Mouse (Mus musculus) heart, embryonic 14.5 days (tissue): ENCODE data around the gene Usp5. TPM values are rescaled to one million over a fixed set of nuclear protein-coding genes. Genes with fewer than 3 reads are reported as not detected.

ENCODE experiments used
- ATAC-seq: fragments of 200-750 bp; cut with Nextera tagmentation; 2 replicates; pipeline ENCODE4 v1.8.0; 2017; ENCODE audit warnings: low read depth, moderate TSS enrichment; ENCODE audit not compliant: insufficient number of reproducible peaks, insufficient read depth, low FRiP score
- H3K27ac ChIP-seq, 2 experiments: fragments of 200-500 bp in 1 of 2; fragments of 300-500 bp in 1 of 2; sonication (generic) in 1 of 2; replicated peaks in 1 of 2; 2 replicates each; pipeline ENCODE4 v1.5.1; 2012 to 2014; ENCODE audit warnings: low read depth in 2 of 2, low read length in 2 of 2, control low read depth in 1 of 2, mild to moderate bottlenecking in 1 of 2, mixed read lengths in 1 of 2; ENCODE audit not compliant: control insufficient read depth in 1 of 2, insufficient read depth in 1 of 2
- H3K27me3 ChIP-seq: fragments of 300-500 bp; sonication (generic); 2 replicates; pipeline ENCODE4 v1.6.1; 2014; ENCODE audit warnings: mild to moderate bottlenecking, low read length, control low read depth; ENCODE audit not compliant: control insufficient read depth, insufficient read depth
- H3K36me3 ChIP-seq: fragments of 300-500 bp; sonication (generic); 2 replicates; pipeline ENCODE4 v1.6.1; 2014; ENCODE audit warnings: mild to moderate bottlenecking, control low read depth, low read length, mixed read lengths; ENCODE audit not compliant: control insufficient read depth, insufficient read depth
- H3K4me1 ChIP-seq, 2 experiments: fragments of 200-500 bp in 1 of 2; fragments of 300-500 bp in 1 of 2; sonication (generic) in 1 of 2; 2 replicates each; pipeline ENCODE4 v1.6.1; 2012 to 2014; ENCODE audit warnings: low read length in 2 of 2, control low read depth in 1 of 2, mixed read lengths in 1 of 2; ENCODE audit not compliant: control insufficient read depth in 2 of 2, insufficient read depth in 2 of 2
- H3K4me2 ChIP-seq: fragments of 300-500 bp; sonication (generic); 2 replicates; pipeline ENCODE4 v1.6.1; 2014; ENCODE audit warnings: mild to moderate bottlenecking, low read length
- H3K4me3 ChIP-seq, 2 experiments: fragments of 200-500 bp in 1 of 2; fragments of 300-500 bp in 1 of 2; sonication (generic) in 1 of 2; 2 replicates each; pipeline ENCODE4 v1.5.1; 2012 to 2014; ENCODE audit warnings: low read length in 2 of 2, mild to moderate bottlenecking in 2 of 2, control low read depth in 1 of 2, low read depth in 1 of 2, moderate library complexity in 1 of 2; ENCODE audit not compliant: control insufficient read depth in 1 of 2, insufficient read depth in 1 of 2
- H3K9ac ChIP-seq: fragments of 300-500 bp; sonication (generic); 2 replicates; pipeline ENCODE4 v1.6.1; 2014; ENCODE audit warnings: mild to moderate bottlenecking, low read length
- H3K9me3 ChIP-seq: fragments of 300-500 bp; sonication (generic); 2 replicates; pipeline ENCODE4 v1.6.1; 2016; ENCODE audit warnings: low read length, control low read depth; ENCODE audit not compliant: control insufficient read depth
- WGBS: fragments of 180-500 bp; shearing (Covaris S2); extraction: QIAGEN DNeasy Blood & Tissue Kit; methylation state at CpG from one replicate; pipeline ENCODE4 v1.1.7; 2014; 5-methylcytosine and 5-hydroxymethylcytosine counted together
- polyA plus RNA-seq: library from polyadenylated mRNA; unstranded; fragments of >200 nt; fragmentation: Nextera tagmentation; extraction: Ambion mirVana; gene quantifications from 2 replicates; pipeline ENCODE4 v1.2.1, GENCODE M21; 2014

Usp5 gene
- polyA plus RNA-seq, result 78.9 and 85.9 TPM in 2 replicates

DNA sequence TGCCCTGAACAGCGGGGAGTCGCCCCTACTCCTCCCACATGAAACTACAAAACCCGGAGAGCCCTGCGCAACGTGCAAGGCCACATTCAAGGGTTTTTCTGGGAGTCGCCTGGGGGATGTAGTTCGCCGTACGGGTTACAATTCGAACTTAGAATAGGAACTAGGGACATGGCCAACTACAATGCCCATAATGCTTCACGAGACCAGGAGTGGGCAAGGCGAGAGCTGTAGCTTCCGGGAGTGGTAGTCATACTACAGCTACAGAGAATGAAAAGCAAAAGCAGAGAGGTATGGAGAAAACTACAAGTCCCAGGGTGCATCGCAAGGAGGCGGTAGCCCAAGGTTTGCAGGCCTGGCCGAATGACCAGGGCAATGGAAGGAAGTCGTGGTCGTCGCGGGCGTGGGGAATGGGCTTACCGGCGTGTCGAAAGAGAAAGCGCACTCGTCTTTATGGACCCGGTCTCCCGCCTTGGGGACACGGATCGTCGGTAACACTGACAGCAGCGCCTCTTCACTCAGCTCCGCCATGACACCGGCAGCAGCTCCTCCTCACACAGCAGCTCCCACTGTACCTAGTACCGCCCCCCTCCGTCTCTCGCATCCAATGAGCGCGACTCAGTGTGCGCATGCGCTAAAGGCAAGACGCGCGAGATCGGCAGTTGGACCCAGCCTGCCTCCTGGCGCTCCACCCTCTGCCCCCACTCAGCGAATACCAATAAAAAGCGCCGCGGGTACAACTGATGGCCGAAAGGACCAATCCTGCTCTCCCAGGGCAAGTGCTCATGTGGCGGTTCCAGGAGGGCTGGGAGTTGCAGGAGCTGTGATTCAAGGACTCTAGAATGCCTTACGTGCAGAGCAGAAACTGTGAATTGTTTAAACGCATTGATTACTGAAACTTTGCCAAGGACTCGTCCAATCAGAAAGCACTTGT, at the start of gene Usp5, which contains the start of gene Cdca3:
Usp5 (minus strand) TSS at position 617 of the 931 bp plus-strand sequence.
Cdca3 (plus strand) TSS at position 680 of the 931 bp plus-strand sequence.
- H3K36me3 ChIP-seq, result peaks cover 49% of the 10 kb centered on the region
- no peaks in the 10 kb centered on the region for H3K9me3 ChIP-seq
- ATAC-seq, result peak; percentile 93
- H3K4me3 ChIP-seq, result peak within 1 kb of the TSS; percentile 68 to 87
- H3K27ac ChIP-seq, result peak within 1 kb of the TSS; percentile 94 to 99
- H3K9ac ChIP-seq, result peak within 1 kb of the TSS; percentile 86
- under 1% methylated on average over 55 of the region's 55 CpGs for WGBS
- peaks cover 8 to 17% of the 10 kb centered on the region in 2 experiments for H3K4me1 ChIP-seq
- H3K27me3 ChIP-seq, result no peaks in the 10 kb centered on the region
- H3K4me2 ChIP-seq, result peak within 1 kb of the TSS; percentile 97

GRCm38 (mm10) chr6:124874348-124874747, 45.1 kb upstream of the Usp5 start:
- Histone ChIP-seq H3K9me3 (no peaks in the 10 kb centered on the region), H3K9ac (no peak overlapping the region), H3K27ac (no peak overlapping the region), H3K4me3 (no peak overlapping the region), H3K4me2 (no peak overlapping the region), H3K27me3 (no peaks in the 10 kb centered on the region), H3K4me1 (no peaks in the 10 kb centered on the region), H3K36me3 (no peaks in the 10 kb centered on the region)
- WGBS, result 25% methylated on average over 3 of the region's 3 CpGs
- ATAC-seq, result no peak

DNA sequence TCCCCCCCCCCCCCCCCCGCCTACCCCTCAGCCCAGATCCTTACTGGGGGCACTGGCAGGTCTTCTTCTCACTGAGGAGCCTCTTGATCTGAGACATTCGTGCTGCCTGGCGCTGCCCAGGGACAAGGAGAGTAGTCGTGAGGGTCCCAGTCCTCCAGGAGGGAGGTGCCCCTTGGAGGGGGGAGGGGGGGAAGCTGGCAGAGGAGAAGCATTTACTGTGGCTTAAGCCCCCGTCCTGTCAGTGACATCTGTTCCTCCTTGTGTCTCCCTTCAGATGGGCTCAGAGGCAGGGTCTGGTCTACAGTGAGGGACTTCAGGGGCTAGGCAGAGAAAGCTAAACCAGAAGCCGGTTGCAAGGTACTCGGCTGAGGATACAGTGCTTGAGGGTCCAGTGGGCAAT, 37.3 kb upstream of the Usp5 start:
- no peak overlapping the region for H3K4me3 ChIP-seq
- peaks cover 22% of the 10 kb centered on the region for H3K27me3 ChIP-seq
- H3K4me1 ChIP-seq, result peaks cover 11 to 13% of the 10 kb centered on the region in 2 experiments; a peak in 3 of 4 replicates
- no peak overlapping the region for H3K4me2 ChIP-seq
- H3K9ac ChIP-seq, result no peak overlapping the region
- 59% methylated on average over 6 of the region's 7 CpGs for WGBS
- H3K36me3 ChIP-seq, result no peaks in the 10 kb centered on the region
- no peaks in the 10 kb centered on the region for H3K9me3 ChIP-seq
- H3K27ac ChIP-seq, result no peak overlapping the region
- ATAC-seq, result no peak

DNA sequence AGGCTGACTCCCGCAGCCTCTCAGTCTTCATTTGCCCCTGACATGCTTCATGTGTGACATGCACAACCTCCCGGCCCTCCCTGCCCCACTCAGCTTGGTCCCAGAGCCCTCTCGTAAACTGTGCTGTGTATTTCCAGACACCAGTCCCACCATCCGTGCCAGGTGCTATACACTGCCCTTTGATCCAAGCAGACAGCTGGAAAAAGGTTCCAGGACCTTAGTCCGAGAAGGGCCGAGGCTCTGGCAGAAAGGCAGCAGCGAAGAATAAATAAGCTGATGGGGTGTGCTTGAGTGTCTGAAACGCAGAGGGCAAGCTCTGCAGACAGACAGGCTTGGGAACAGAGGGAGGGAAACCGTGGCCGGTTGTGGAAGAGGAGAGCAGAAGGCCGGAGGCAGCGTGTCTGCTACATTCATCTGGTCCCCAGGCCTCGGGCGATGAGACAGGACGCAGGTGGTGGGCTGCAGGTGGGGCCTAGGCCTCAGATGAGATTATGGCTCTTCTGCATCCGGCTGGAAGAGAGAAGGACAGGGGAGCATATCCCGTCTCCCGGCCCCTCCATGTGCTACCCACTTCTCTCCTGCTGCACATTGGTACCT, 36.6 kb upstream of the Usp5 start:
- no peak overlapping the region for H3K27ac ChIP-seq
- no peaks in the 10 kb centered on the region for H3K36me3 ChIP-seq
- WGBS, result 62% methylated on average over 18 of the region's 18 CpGs
- peaks cover 11 to 16% of the 10 kb centered on the region in 2 experiments; a peak in 3 of 4 replicates for H3K4me1 ChIP-seq
- H3K27me3 ChIP-seq, result peaks cover 24% of the 10 kb centered on the region
- ATAC-seq, result no peak
- H3K4me2 ChIP-seq, result no peak overlapping the region
- no peak overlapping the region for H3K9ac ChIP-seq
- no peak overlapping the region for H3K4me3 ChIP-seq
- H3K9me3 ChIP-seq, result no peaks in the 10 kb centered on the region

DNA sequence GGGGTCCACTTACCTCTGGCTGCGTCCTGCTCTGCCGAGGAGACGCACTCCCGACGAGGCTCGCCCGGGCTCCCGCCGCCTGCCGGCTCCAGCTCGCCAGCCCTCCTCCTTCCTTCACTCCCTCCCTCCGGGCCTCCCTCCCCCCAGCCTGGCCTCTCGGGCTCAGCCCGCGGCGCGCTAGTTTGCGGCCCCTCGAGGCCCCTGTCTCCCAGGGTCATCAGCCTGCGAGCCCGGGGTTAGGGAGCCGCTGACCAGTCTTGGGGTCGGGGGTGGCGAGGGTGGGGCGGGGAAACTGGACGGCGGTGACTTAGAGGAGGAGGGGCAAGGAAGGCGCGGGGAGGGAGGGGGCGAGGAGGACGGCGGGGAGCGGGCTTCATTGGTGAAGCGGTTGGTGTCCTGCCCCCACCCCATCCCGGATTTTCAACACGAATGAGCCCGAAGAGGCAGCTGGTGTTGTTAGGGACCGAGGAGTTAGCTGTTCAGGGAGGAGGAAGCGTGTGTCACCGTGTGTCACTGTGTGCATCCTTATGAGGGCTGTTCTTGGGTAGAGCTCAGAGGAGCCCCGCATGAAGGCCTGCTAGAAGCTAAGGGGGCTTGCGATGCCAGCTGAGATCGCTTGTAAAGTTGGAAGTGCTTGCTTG, 34.5 kb upstream of the Usp5 start, which contains the start of gene Gpr162:
Gpr162 (minus strand) TSS at position 326 of the 641 bp plus-strand sequence.
- Histone ChIP-seq H3K4me1 (peaks cover 14 to 21% of the 10 kb centered on the region in 2 experiments; a peak in 3 of 4 replicates), H3K36me3 (no peaks in the 10 kb centered on the region), H3K4me2 (peak within 1 kb of the TSS; percentile 96), H3K27ac (no peak within 1 kb of the TSS), H3K9ac (peak within 1 kb of the TSS; percentile 77), H3K9me3 (no peaks in the 10 kb centered on the region), H3K27me3 (peaks cover 32% of the 10 kb centered on the region), H3K4me3 (peak within 1 kb of the TSS; percentile 54 to 62)
- under 1% methylated on average over 39 of the region's 43 CpGs for WGBS
- ATAC-seq, result peak; percentile 45; the same call in 1 of the 2 replicates

GRCm38 (mm10) chr6:124863125-124863657, 33.9 kb upstream of the Usp5 start:
- Histone ChIP-seq H3K9ac (peak overlapping the region; percentile 77), H3K4me2 (peak overlapping the region; percentile 96), H3K36me3 (no peaks in the 10 kb centered on the region), H3K27me3 (peaks cover 32% of the 10 kb centered on the region), H3K4me1 (peaks cover 14 to 22% of the 10 kb centered on the region in 2 experiments; a peak in 3 of 4 replicates), H3K9me3 (no peaks in the 10 kb centered on the region), H3K27ac (no peak overlapping the region), H3K4me3 (peak overlapping the region; percentile 54 to 62)
- 0 out of 2 replicates have a peak, but pooled peaks have one; percentile 8 for ATAC-seq
- 1% methylated on average over 15 of the region's 16 CpGs for WGBS
